Mouse (Mus musculus): Measurements from ENCODE around the gene Olfr1500. TPM values are rescaled to one million over a fixed set of nuclear protein-coding genes. Genes with fewer than 3 reads are reported as not detected.

Olfr1500 gene
- polyA plus RNA-seq, 1 experiment from 2014 or later = not detected

Other genes starting within 250 kb of the Olfr1500 start
- gene Olfr1484, start 247.0 kb downstream of the Olfr1500 start, polyA plus RNA-seq (2016; fragmentation: Nextera tagmentation; extraction: Ambion mirVana) = not detected in 2 replicates
- not detected in 2 replicates for gene Olfr1487, start 213.1 kb downstream of the Olfr1500 start, polyA plus RNA-seq (2016; fragmentation: Nextera tagmentation; extraction: Ambion mirVana)
- not detected in 2 replicates for gene Olfr1489, start 198.9 kb downstream of the Olfr1500 start, polyA plus RNA-seq (2016; fragmentation: Nextera tagmentation; extraction: Ambion mirVana)
- gene Olfr1490, start 179.4 kb downstream of the Olfr1500 start, polyA plus RNA-seq (2016; fragmentation: Nextera tagmentation; extraction: Ambion mirVana) = not detected in 2 replicates
- gene Olfr1491, start 133.2 kb downstream of the Olfr1500 start, polyA plus RNA-seq (2016; fragmentation: Nextera tagmentation; extraction: Ambion mirVana) = not detected in 2 replicates
- gene Olfr1493-ps1, start 107.2 kb downstream of the Olfr1500 start, polyA plus RNA-seq (2016; fragmentation: Nextera tagmentation; extraction: Ambion mirVana) = not detected in 2 replicates
- not detected in 2 replicates for gene Olfr1494, start 90.8 kb downstream of the Olfr1500 start, polyA plus RNA-seq (2016; fragmentation: Nextera tagmentation; extraction: Ambion mirVana)
- gene Olfr1495, start 65.9 kb downstream of the Olfr1500 start, polyA plus RNA-seq (2016; fragmentation: Nextera tagmentation; extraction: Ambion mirVana) = not detected in 2 replicates
- gene Olfr1496, start 52.6 kb downstream of the Olfr1500 start, polyA plus RNA-seq (2016; fragmentation: Nextera tagmentation; extraction: Ambion mirVana) = not detected in 2 replicates
- not detected in 2 replicates for gene Olfr1497, start 32.3 kb downstream of the Olfr1500 start, polyA plus RNA-seq (2016; fragmentation: Nextera tagmentation; extraction: Ambion mirVana)
- gene Olfr1499, start 11.0 kb downstream of the Olfr1500 start, polyA plus RNA-seq (2016; fragmentation: Nextera tagmentation; extraction: Ambion mirVana) = not detected in 2 replicates
- not detected in 2 replicates for gene Olfr1501, start 20.2 kb upstream of the Olfr1500 start, polyA plus RNA-seq (2016; fragmentation: Nextera tagmentation; extraction: Ambion mirVana)
- not detected in 2 replicates for gene Olfr1502, start 31.3 kb upstream of the Olfr1500 start, polyA plus RNA-seq (2016; fragmentation: Nextera tagmentation; extraction: Ambion mirVana)
- not detected in 2 replicates for gene Olfr1504, start 67.4 kb upstream of the Olfr1500 start, polyA plus RNA-seq (2016; fragmentation: Nextera tagmentation; extraction: Ambion mirVana)
- gene Olfr1505, start 83.0 kb upstream of the Olfr1500 start, polyA plus RNA-seq (2016; fragmentation: Nextera tagmentation; extraction: Ambion mirVana) = not detected in 2 replicates